Mouse (Mus musculus) liver, embryonic 13.5 days (tissue): Measurements from ENCODE around the gene St3gal2. TPM values are rescaled to one million over a fixed set of nuclear protein-coding genes. Genes with fewer than 3 reads are reported as not detected.
A peak's percentile ranks its signal among the peaks of the same experiment; 100 is the strongest.

Experiments used
- ATAC-seq: fragments of 200-750 bp; cut with Nextera tagmentation; 2 replicates; pipeline ENCODE4 v1.8.0; 2017; ENCODE audit warnings: low read depth, mild to moderate bottlenecking, moderate number of reproducible peaks, moderate library complexity
- DNase-seq: peaks from one replicate; pipeline ENCODE4 v3.0.0; 2022
- H3K27ac ChIP-seq: fragments of 300-500 bp; sonication (generic); 2 replicates; pipeline ENCODE4 v1.5.1; 2015; ENCODE audit warnings: moderate library complexity, mild to moderate bottlenecking, inconsistent platforms
- H3K27me3 ChIP-seq: fragments of 300-500 bp; sonication (generic); 2 replicates; pipeline ENCODE4 v1.6.1; 2015; ENCODE audit warnings: mild to moderate bottlenecking, inconsistent platforms
- H3K36me3 ChIP-seq: fragments of 300-500 bp; sonication (generic); 2 replicates; pipeline ENCODE4 v1.6.1; 2015; ENCODE audit warnings: mild to moderate bottlenecking, inconsistent platforms
- H3K4me1 ChIP-seq: fragments of 300-500 bp; sonication (generic); replicated peaks from 2 replicates; pipeline ENCODE4 v1.6.1; 2015; ENCODE audit warnings: inconsistent platforms
- H3K4me2 ChIP-seq: fragments of 300-500 bp; sonication (generic); 2 replicates; pipeline ENCODE4 v1.6.1; 2015; ENCODE audit warnings: inconsistent platforms, mild to moderate bottlenecking, moderate library complexity
- H3K4me3 ChIP-seq: fragments of 300-500 bp; sonication (generic); replicated peaks from 2 replicates; pipeline ENCODE4 v1.5.1; 2015; ENCODE audit warnings: mild to moderate bottlenecking, inconsistent platforms
- H3K9ac ChIP-seq: fragments of 300-500 bp; sonication (generic); 2 replicates; pipeline ENCODE4 v1.6.1; 2015; ENCODE audit warnings: mild to moderate bottlenecking, inconsistent platforms
- H3K9me3 ChIP-seq: fragments of 300-500 bp; sonication (generic); replicated peaks from 2 replicates; pipeline ENCODE4 v1.6.1; 2016; ENCODE audit warnings: inconsistent platforms
- WGBS: fragments of 180-500 bp; shearing (Covaris S2); methylation state at CpG from one replicate; pipeline ENCODE4 v1.1.7; 2015; ENCODE audit not compliant: insufficient replicate concordance; 5-methylcytosine and 5-hydroxymethylcytosine counted together
- polyA plus RNA-seq: library from polyadenylated mRNA; unstranded; fragments of >200 nt; fragmentation: Nextera tagmentation; extraction: Ambion mirVana; gene quantifications from 2 replicates; pipeline ENCODE4 v1.2.1, GENCODE M21; 2015

Gene St3gal2
- polyA plus RNA-seq: 21.0 and 25.2 TPM in 2 replicates

- H3K9me3 ChIP-seq: no peaks in the 10 kb centered on the region
- H3K4me1 ChIP-seq: peaks cover 63% of the 10 kb centered on the region
- H3K27ac ChIP-seq: peak within 1 kb of the TSS; percentile 95
- ATAC-seq: peak; percentile 83
- H3K4me2 ChIP-seq: peak within 1 kb of the TSS; percentile 78
- peak within 1 kb of the TSS; percentile 97 for H3K9ac ChIP-seq
- WGBS: 4% methylated on average over 13 of the region's 36 CpGs
- H3K27me3 ChIP-seq: no peaks in the 10 kb centered on the region
- peak; percentile 78 for DNase-seq
- peak within 1 kb of the TSS; percentile 93 for H3K4me3 ChIP-seq
- H3K36me3 ChIP-seq: peaks cover 14% of the 10 kb centered on the region
These were observed at the start of gene St3gal2 for GRCm38 (mm10) chr8:110919341-110920031. TSS of gene St3gal2 (plus strand) at chr8:110919922.

DNA sequence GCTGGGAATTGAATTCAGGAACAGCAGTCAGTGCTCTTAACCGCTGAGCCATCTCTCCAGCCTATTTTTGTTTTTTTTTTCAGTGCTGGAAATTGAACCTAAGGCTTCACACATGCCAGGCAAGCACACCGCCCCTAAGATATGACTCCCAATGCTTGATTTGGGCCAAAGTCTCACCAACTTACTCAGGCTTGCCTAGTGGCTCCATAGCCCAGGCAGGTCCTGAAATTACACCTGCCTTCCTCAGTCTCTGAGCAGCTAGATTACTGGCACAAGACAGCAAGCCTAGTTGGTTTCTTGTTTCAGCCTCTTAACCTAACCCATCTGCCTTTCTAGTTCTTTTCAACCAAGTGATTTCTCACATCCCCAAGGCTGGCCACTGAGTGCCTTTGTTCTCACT, 49.2 kb upstream of the St3gal2 start:
- H3K27me3 ChIP-seq: no peaks in the 10 kb centered on the region
- DNase-seq (no peak), ATAC-seq (no peak)
- H3K9me3 ChIP-seq: no peaks in the 10 kb centered on the region
- peaks cover 93% of the 10 kb centered on the region for H3K36me3 ChIP-seq
- no peak overlapping the region for H3K9ac ChIP-seq
- H3K27ac ChIP-seq: no peak overlapping the region
- H3K4me2 ChIP-seq: no peak overlapping the region
- WGBS: 91% methylated on average over 2 of the region's 2 CpGs
- H3K4me1 ChIP-seq: no peaks in the 10 kb centered on the region
- no peak overlapping the region for H3K4me3 ChIP-seq

DNA sequence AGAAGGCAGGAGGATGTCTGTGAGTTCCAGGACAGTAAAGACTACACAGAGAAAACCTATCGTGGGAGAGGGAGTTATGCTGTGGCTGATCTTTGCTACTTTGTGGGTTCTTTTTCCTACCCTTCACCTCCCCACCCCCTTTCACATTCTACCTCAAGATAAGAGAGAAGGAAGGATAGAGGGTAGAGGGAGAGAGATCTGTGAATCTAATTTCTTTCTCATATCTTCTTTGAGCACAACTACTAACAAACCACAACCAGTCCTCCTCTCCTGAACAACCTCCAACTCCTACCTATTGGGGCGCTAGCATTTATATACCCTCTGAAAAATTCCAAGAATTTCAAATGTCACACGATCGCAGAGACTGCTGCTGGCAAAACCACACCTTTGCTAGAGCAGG, 41.9 kb upstream of the St3gal2 start:
- WGBS: 18% methylated on average over 4 of the region's 4 CpGs
- no peaks in the 10 kb centered on the region for H3K9me3 ChIP-seq
- H3K36me3 ChIP-seq: peaks cover 96% of the 10 kb centered on the region
- H3K9ac ChIP-seq: no peak overlapping the region; the same call in 1 of the 2 replicates
- H3K4me2 ChIP-seq: no peak overlapping the region
- H3K27ac ChIP-seq: peak overlapping the region; percentile 63
- peak; percentile 77 for ATAC-seq
- peaks cover 16% of the 10 kb centered on the region for H3K4me1 ChIP-seq
- no peak overlapping the region for H3K4me3 ChIP-seq
- no peaks in the 10 kb centered on the region for H3K27me3 ChIP-seq
- no peak for DNase-seq

- Histone ChIP-seq H3K27ac (no peak overlapping the region), H3K4me2 (no peak overlapping the region), H3K4me1 (peaks cover 15% of the 10 kb centered on the region), H3K4me3 (no peak overlapping the region), H3K36me3 (peaks cover 81% of the 10 kb centered on the region), H3K9ac (no peak overlapping the region), H3K9me3 (no peaks in the 10 kb centered on the region), H3K27me3 (no peaks in the 10 kb centered on the region)
- whole genome bisulfite sequencing: 89% methylated on average over 10 of the region's 10 CpGs
- DNase-seq: no peak
- no peak for ATAC-seq
These were observed 37.9 kb upstream of the St3gal2 start for GRCm38 (mm10) chr8:110881741-110882310.

DNA sequence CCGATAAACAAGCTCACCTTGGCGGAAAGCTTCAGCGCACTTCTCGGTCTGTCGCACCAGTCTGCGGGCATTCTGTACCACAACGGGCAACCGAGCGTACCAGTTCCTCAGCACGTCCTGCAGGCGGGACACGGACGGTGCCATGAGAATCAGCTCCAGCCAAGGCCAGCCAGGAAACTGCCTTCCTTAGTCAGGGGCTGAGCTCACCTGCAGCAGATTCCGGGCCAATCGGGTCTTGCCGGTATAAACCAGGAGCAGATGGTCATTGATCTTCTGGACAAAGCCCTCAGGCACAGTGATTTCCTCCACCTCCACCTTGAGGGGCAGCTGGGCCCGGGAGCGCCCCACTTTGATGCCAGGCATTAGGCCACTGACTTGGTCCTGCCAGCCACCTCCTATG, 35.9 kb upstream of the St3gal2 start:
- no peaks in the 10 kb centered on the region for H3K4me1 ChIP-seq
- no peak overlapping the region for H3K27ac ChIP-seq
- ATAC-seq (no peak), DNase-seq (no peak)
- no peaks in the 10 kb centered on the region for H3K27me3 ChIP-seq
- 92% methylated on average over 18 of the region's 18 CpGs for WGBS
- no peak overlapping the region for H3K4me2 ChIP-seq
- H3K4me3 ChIP-seq: no peak overlapping the region
- H3K36me3 ChIP-seq: peaks cover 79% of the 10 kb centered on the region
- no peaks in the 10 kb centered on the region for H3K9me3 ChIP-seq
- no peak overlapping the region for H3K9ac ChIP-seq

- Histone ChIP-seq H3K4me1 (no peaks in the 10 kb centered on the region; the same call in 1 of the 2 replicates), H3K27ac (no peak overlapping the region), H3K4me2 (no peak overlapping the region), H3K4me3 (no peak overlapping the region), H3K9me3 (no peaks in the 10 kb centered on the region), H3K27me3 (no peaks in the 10 kb centered on the region), H3K9ac (no peak overlapping the region), H3K36me3 (peaks cover 59% of the 10 kb centered on the region)
- no peak for ATAC-seq
- DNase-seq: no peak
- WGBS: 76% methylated on average over 3 of the region's 3 CpGs
These were observed 33.1 kb upstream of the St3gal2 start for GRCm38 (mm10) chr8:110886634-110887033.

GRCm38 (mm10) chr8:110887551-110887950, 32.2 kb upstream of the St3gal2 start:
- Histone ChIP-seq H3K4me1 (no peaks in the 10 kb centered on the region; the same call in 1 of the 2 replicates), H3K9me3 (no peaks in the 10 kb centered on the region), H3K27me3 (no peaks in the 10 kb centered on the region), H3K4me3 (no peak overlapping the region), H3K9ac (no peak overlapping the region), H3K36me3 (peaks cover 54% of the 10 kb centered on the region), H3K27ac (no peak overlapping the region), H3K4me2 (no peak overlapping the region)
- WGBS: 82% methylated on average over 10 of the region's 10 CpGs
- DNase-seq (no peak), ATAC-seq (no peak)

- Histone ChIP-seq H3K9ac (no peak overlapping the region), H3K4me1 (no peaks in the 10 kb centered on the region; the same call in 1 of the 2 replicates), H3K4me3 (no peak overlapping the region), H3K9me3 (no peaks in the 10 kb centered on the region), H3K36me3 (peaks cover 45% of the 10 kb centered on the region), H3K4me2 (no peak overlapping the region), H3K27ac (no peak overlapping the region), H3K27me3 (no peaks in the 10 kb centered on the region)
- WGBS: 85% methylated on average over 8 of the region's 8 CpGs
- DNase-seq (no peak), ATAC-seq (no peak)
These were observed 31.3 kb upstream of the St3gal2 start for GRCm38 (mm10) chr8:110888441-110888840.

DNA sequence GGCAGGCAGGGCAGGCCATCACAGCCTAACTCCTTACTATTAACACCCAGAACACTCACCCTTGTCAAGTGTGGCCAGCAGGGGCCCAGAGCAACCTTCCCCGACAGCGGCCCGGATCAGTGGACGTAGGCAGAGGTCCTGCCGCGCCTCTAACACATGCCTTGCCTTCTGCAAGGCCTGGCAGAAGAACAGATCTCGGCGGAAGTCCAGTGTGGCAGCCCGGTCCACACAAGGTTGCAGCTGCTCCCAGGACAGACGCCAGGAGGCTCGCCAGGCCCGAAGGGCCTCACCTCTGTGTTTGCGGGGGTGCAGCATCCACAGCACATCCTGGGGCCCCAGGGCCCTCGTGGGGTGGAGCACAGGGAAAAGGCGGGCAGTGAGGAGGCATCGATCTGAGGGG, 30.9 kb upstream of the St3gal2 start:
- H3K27me3 ChIP-seq: no peaks in the 10 kb centered on the region
- no peak overlapping the region for H3K27ac ChIP-seq
- DNase-seq (no peak), ATAC-seq (no peak)
- no peak overlapping the region for H3K9ac ChIP-seq
- no peaks in the 10 kb centered on the region; the same call in 1 of the 2 replicates for H3K4me1 ChIP-seq
- H3K9me3 ChIP-seq: no peaks in the 10 kb centered on the region
- H3K4me2 ChIP-seq: no peak overlapping the region
- no peak overlapping the region for H3K4me3 ChIP-seq
- WGBS: 83% methylated on average over 16 of the region's 16 CpGs
- peaks cover 40% of the 10 kb centered on the region for H3K36me3 ChIP-seq

DNA sequence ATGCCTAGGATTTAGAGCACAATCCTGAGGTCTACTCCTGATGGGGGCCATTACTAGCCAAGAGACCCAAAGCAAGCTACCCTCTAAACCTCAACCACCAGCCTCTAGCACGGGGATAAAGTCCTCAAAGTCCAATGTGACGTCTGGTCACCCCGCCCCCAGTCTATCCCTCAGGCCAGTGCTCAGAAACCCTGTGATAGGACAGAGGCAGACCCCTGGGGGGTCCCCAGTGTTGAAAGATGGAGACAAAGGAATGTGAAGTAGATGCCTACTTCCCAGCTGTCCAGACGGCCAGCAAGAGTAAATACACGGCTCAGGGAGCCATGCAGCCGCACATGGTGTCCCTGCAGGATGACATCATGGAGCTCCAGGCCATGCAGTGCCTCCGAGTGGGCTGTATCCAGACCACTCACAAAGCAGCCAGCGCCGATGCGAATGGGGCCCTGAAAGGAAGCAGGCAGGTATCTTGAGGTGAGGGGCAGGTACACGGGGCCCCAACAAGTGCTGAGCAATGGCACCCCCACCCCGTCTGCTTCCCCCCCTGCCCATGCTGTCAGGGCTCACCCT, 29.7 kb upstream of the St3gal2 start:
- no peak overlapping the region for H3K4me2 ChIP-seq
- ATAC-seq (peak; percentile 40; the same call in 1 of the 2 replicates), DNase-seq (no peak)
- H3K9me3 ChIP-seq: no peaks in the 10 kb centered on the region
- H3K27ac ChIP-seq: no peak overlapping the region
- no peak overlapping the region for H3K4me3 ChIP-seq
- WGBS: 73% methylated on average over 12 of the region's 12 CpGs
- H3K27me3 ChIP-seq: no peaks in the 10 kb centered on the region
- no peak overlapping the region for H3K9ac ChIP-seq
- peaks cover 3% of the 10 kb centered on the region; the same call in 1 of the 2 replicates for H3K4me1 ChIP-seq
- H3K36me3 ChIP-seq: peaks cover 37% of the 10 kb centered on the region

DNA sequence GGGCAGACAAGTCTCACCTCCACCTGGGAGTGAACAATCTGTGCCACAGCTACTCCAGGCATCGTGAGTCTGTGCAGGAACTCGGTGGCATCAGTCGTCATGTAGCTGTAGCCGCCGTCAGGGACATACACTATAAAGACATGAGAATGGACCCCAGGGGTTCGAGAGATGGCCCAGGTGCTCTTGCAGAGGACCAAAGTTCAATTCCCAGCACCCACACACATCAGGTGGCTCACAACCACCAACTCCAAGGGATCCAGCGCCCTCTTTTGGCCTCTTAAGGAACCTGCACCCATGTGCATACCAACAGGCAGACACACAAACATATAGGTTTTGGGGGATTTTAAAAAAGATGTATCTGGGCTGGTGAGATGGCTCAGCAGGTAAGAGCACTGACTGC, 27.7 kb upstream of the St3gal2 start:
- no peak for DNase-seq
- H3K27ac ChIP-seq: no peak overlapping the region
- H3K36me3 ChIP-seq: peaks cover 26% of the 10 kb centered on the region
- H3K4me3 ChIP-seq: no peak overlapping the region
- no peak overlapping the region for H3K4me2 ChIP-seq
- peaks cover 5% of the 10 kb centered on the region; the same call in 1 of the 2 replicates for H3K4me1 ChIP-seq
- WGBS: 73% methylated on average over 7 of the region's 7 CpGs
- H3K27me3 ChIP-seq: no peaks in the 10 kb centered on the region
- H3K9ac ChIP-seq: no peak overlapping the region
- no peak for ATAC-seq
- H3K9me3 ChIP-seq: no peaks in the 10 kb centered on the region
